Mouse (Mus musculus) heart, postnatal 25 days (tissue): ENCODE results near the gene Phgr1. TPM values are rescaled to one million over a fixed set of nuclear protein-coding genes. Genes with fewer than 3 reads are reported as not detected.

Experiments
- DNase-seq: peaks from one replicate; pipeline ENCODE4 v3.0.0; 2022; ENCODE audit warnings: low spot score
- intact Hi-C: fragments of 180-260 bp; cut with DNase I; formaldehyde crosslinking; loops from one replicate; pipeline ENCODE4 v1.15.1; 2025
- total RNA-seq, 2 experiments: library from RNA; stranded (reverse); gene quantifications; 2 replicates each; pipeline ENCODE4 v1.2.3; 2021

Gene Phgr1
- total RNA-seq, 2 experiments from 2014 or later = not detected

DNA sequence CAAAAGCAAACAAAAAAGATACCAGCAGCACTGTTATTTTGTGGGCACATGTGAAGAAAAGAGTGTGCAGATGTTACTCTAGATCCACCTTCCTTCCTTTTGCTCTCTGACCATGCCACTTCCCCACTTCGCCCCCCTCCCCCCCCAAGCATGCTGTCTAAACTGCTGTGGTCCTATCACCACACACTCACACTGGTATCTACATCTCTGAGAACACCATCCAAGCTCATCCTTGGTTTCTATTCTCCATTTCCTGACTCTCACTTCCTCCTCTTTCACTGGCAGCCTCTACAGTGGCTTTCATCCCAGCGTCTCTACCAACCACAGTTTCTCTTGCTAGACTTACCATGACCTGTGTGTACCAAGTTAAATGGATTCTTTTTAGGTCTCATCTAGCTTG is 31.9 kb downstream of the Phgr1 start:
- intact Hi-C loops = no loop called here

DNA sequence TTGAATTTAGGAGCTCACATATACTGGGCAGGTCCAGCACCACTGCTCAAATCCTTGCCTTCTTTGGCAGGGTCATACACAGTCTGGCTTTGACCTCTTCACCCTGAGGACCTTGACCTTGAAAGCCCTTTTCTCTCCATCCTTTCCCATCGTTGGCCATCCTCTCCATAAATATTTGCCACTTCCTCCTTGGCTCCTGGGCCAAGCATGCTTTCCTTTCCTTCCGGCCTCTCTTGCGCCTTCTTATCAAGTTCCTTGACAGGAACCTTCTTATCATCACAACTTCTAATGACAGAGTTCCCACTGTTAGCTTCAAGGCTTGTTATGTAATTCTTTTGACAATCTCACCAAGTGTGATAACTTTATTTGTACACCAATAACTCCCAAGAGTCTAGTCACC is 32.6 kb downstream of the Phgr1 start:
- intact Hi-C loops = no loop called here

More for the DNA sequence above, 31.9 kb downstream of the Phgr1 start:
- DNase-seq = no peak

DNA sequence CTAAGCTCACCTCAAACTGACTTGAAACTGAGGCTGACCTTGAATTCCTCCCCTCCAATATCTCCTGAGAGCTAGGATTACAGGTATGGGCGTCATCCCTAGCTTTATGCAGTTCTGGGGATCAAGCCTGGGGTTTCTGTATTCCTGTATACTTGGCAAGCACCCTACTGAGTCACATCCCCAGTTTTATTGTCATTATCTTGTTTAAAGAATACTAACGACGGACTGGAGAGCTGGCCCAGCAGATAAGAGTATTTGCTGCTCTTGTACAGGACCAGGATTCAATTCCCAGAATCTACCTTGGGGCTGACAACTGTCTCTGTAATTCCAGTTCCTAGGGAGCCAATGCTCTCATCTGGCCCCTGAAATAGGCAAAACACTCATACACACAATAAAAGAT is 33.2 kb downstream of the Phgr1 start:
- DNase-seq = no peak
- intact Hi-C loops = no loop called here

More for the DNA sequence above, 32.6 kb downstream of the Phgr1 start:
- no peak for DNase-seq

DNA sequence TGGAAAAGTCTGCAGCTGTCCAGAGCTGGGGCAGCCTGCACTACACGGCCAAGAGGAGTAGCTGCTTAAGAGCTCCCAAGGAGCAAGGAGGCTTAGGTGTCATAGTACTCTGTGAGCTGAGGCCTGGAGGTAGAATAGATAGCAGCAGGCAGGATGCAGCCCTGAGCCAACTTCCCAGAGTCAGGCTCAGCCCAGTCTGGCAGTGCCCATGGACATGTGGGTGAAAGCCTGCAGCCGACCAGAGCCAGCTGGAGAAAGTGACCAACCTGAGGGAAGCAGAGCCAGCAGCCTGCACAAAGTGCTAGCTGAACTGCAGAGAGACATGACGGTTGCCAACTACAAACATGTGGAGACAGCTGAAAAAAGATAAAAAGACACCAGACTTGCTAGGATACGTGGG is 34.3 kb downstream of the Phgr1 start:
- peak; percentile 22 for DNase-seq
- intact Hi-C loops = no loop called here

DNA sequence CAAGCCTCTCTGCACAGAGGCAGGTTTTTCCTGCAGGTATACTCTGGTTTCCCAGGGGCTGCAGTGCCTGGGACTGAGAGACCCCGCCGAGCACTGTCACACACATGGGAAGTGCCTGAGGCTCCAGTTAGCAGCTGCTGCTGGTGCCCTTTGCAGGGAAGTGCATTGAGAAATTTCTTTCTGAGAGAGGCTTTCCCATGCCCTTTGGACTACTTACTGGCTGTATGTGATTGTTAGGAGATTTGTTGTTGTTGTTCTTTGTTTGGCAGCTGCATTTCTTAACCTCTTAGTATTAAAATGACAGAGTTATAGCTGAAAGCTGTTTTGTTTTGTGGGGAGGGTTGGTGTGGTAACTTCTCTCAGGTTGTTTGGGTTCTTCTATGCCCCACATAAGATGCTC is 38.3 kb downstream of the Phgr1 start:
- intact Hi-C loops = loop anchor here (5.0 kb wide), 1 partner anchor 71 kb away; no protein-coding TSS in a partner anchor
- DNase-seq = no peak

DNA sequence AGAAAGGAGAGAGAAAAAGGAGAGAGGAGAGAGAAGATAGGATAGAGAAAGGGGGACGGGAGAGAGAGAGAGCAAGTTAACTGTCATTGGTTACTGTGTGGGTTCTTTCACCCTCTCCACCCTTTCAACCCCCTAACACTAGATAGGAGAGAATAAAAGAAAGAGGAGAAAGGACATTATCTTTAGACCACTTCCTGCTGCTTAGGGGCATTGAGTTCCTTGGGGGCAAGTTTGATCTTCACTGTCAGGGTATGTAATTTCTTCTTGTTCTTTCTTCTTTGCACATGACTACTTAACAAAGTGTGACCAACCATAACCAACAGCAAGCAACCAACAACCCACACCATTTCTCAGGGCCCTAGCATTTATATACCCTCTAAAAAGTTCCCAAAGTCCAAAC is 40.2 kb downstream of the Phgr1 start:
- DNase-seq = no peak
- intact Hi-C loops = loop anchor here (5.0 kb wide), 1 partner anchor 70 kb away; no protein-coding TSS in a partner anchor

DNA sequence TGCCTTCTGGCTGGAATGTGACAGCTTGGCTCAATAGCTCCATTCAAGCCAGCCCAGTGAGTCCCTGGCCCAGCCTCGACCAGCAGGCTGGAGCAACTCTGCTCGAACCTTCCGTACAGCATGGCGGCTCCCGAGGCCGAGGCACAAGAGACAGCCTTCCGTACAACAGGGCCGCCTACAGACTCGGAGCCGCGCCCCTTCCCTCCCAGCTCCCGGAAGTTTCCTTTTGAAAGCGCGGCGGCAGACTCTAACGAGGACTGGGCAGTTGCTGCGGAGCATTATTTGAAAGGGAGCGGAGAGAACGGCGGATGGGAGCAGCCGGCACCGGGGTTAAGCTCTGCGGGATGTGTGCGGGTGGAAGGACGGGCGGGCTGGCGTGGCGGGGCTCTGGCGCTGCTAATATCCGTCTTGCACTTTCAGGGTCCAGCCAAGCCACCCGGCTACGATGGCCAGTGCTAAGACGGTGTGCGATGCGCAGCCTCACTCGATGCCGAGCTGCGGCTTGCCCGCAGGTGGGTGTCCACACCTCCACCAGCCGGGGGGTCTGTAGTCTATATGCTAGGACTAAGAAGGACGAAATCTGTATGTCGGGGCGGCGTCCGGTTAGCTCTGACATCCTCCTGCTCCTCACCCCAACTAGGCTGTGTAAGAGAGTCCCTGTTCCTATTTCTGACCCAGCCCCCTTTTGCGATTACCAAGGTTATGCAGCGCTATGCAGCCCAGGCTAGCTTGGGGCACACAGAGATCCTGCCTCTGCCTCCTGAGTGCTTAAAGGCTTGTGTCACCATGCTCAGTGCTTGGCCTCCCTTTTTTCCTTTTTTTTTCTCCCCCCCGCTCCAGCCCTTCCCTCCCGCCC is 41.6 kb downstream of the Phgr1 start, which contains the start of gene Knstrn:
Knstrn (plus strand) TSS at position 23 of the 856 bp plus-strand sequence.
- peak; percentile 56 for DNase-seq
- intact Hi-C loops = loop anchor here (2.0 to 5.0 kb wide), 2 partner anchors 47 to 68 kb away; partner anchors contain the start of gene Ivd

DNA sequence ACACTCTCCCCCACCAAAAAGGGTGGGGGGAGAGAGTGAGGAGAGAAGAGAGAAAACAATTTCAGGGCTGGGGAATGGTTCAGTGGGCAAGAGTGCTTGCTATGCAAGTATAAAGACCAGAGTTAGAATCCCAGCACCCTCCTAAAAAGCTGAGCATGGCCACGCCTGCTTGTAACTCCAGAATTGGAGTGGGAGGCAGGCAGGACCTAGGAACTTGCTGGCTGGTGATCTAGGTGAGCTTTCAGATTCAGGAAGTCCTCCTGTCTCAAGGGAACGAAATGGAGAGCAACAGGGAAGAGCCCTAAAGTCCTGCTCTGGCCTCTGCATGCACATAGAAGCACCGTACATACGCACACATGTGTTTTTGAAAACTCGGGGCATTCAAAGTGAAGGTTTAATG is 50.2 kb downstream of the Phgr1 start:
- intact Hi-C loops = no loop called here
- DNase-seq = no peak

DNA sequence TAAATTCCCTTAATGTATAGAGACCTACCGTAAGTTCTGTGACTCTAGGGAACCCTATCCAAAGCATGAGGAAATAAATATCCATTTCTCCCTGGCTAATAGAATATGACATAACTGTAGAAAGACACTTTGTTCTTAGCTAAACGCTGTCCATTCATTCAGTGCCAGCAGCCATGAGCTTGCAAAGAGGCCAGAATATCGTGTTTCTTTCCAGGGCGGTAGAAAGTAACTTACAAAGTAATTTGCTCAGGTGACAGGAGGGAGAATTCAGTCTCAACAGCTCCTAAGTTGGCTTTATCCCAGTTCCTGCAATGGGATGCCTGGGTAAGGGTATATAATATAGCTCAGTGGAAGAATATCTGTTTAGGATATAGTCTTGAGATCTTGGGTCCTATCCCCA is 51.8 kb downstream of the Phgr1 start:
- intact Hi-C loops = no loop called here
- no peak for DNase-seq

Other genes with a start within 250 kb of the Phgr1 start
- gene Bmf, start 223.1 kb upstream of the Phgr1 start, total RNA-seq = 10 to 100 TPM in 1 of 2 experiments, 1 to 10 TPM in 1; 7.3 to 11.5 TPM
- gene Bub1b, start 174.6 kb upstream of the Phgr1 start, total RNA-seq = 1 to 10 TPM; 1.9 to 2.2 TPM
- 1 to 10 TPM; 6.4 to 9.9 TPM for gene Pak6, start 109.5 kb upstream of the Phgr1 start, total RNA-seq
- gene Ankrd63, start 68.8 kb upstream of the Phgr1 start, total RNA-seq = 1 to 10 TPM; 1.8 to 3.0 TPM
- gene Plcb2, start 44.3 kb upstream of the Phgr1 start, total RNA-seq = 1 to 10 TPM; 1.9 to 2.8 TPM
- 10 to 100 TPM; 26.7 to 32.4 TPM for gene Inafm2, start 27.0 kb upstream of the Phgr1 start, total RNA-seq
- 10 to 100 TPM; 23.0 to 24.2 TPM for gene Ccdc9b, start 10.1 kb upstream of the Phgr1 start, total RNA-seq
- gene Disp2, start 7.0 kb downstream of the Phgr1 start, total RNA-seq = under 1 TPM in 1 of 2 experiments, not detected in 1; 0.03 TPM
- gene Knstrn, start 41.2 kb downstream of the Phgr1 start, total RNA-seq = 1 to 10 TPM; 1.4 to 1.6 TPM
- gene Ivd, start 89.2 kb downstream of the Phgr1 start, total RNA-seq = 100 to 1,000 TPM; 297 to 304 TPM
- 10 to 100 TPM; 14.7 to 18.2 TPM for gene Bahd1, start 127.6 kb downstream of the Phgr1 start, total RNA-seq
- 1 to 10 TPM; 9.3 to 9.8 TPM for gene Chst14, start 153.7 kb downstream of the Phgr1 start, total RNA-seq